Mouse (Mus musculus): Measurements from ENCODE around the gene Tnfrsf13c. TPM values are rescaled to one million over a fixed set of nuclear protein-coding genes. Genes with fewer than 3 reads are reported as not detected.
A peak's percentile ranks its signal among the peaks of the same experiment; 100 is the strongest.

Gene Tnfrsf13c
- polyA plus RNA-seq, 1 experiment from 2014 or later: not detected

DNA sequence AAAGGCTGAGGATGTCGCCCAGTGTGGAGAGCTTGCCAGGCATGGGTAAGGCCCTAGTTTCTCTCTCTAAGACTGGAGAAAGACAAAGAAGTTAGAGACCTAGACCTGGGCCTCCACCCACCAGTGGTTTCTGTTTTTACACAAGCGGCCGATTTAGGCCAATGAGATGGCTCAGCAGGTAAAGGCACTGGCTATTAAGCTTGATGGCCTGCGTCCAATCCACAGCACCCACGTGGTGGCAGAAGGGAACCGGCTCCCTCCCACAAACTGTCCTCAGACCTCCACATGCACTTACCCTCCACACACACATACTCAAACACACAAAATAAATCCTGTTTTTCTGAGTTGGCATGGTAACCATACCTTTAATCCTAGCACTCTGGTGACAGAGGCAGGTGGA is 22.1 kb downstream of the Tnfrsf13c start:
- H3K36me3 ChIP-seq: peaks cover 66% of the 10 kb centered on the region
- H3K27me3 ChIP-seq (replicated peaks): peaks cover 23% of the 10 kb centered on the region
- H3K4me2 ChIP-seq (replicated peaks): no peak overlapping the region
- H3K9ac ChIP-seq: no peak overlapping the region
- no peak overlapping the region for H3K4me3 ChIP-seq (replicated peaks)
- 92% methylated on average over 6 of the region's 6 CpGs for WGBS
- H3K9me3 ChIP-seq: no peaks in the 10 kb centered on the region
- ATAC-seq: no peak
- H3K4me1 ChIP-seq (replicated peaks): 0 out of 2 replicates have a peak, but pooled peaks cover 8% of the 10 kb centered on the region
- no peak overlapping the region for H3K27ac ChIP-seq

DNA sequence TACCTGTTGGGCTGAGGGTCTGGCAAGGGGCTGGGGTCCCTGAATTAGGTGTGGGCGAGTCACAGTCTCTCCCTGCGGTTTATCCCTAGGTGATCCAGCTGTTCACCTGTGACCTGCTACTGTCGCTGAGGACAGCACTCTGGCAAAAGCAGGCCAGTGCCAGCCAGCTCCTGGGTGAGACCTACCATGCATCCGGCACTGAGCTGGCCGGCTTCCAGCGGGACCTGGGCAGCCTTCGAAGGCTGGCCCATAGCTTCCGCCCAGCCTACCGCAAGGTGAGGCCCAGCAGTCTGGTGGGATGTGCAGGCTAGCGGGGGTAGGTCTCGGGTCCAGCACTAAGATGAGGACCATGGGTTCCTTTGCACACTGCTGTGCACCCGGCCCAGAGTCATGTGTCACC is 24.6 kb downstream of the Tnfrsf13c start:
- H3K9me3 ChIP-seq: no peaks in the 10 kb centered on the region
- WGBS: 91% methylated on average over 12 of the region's 12 CpGs
- no peak overlapping the region for H3K9ac ChIP-seq
- H3K36me3 ChIP-seq: peaks cover 87% of the 10 kb centered on the region
- no peaks in the 10 kb centered on the region for H3K4me1 ChIP-seq (replicated peaks)
- no peak overlapping the region for H3K4me3 ChIP-seq (replicated peaks)
- 0 out of 2 replicates have a peak, but pooled peaks have one; percentile 12 for ATAC-seq
- H3K4me2 ChIP-seq (replicated peaks): no peak overlapping the region
- no peak overlapping the region for H3K27ac ChIP-seq
- H3K27me3 ChIP-seq (replicated peaks): no peaks in the 10 kb centered on the region

DNA sequence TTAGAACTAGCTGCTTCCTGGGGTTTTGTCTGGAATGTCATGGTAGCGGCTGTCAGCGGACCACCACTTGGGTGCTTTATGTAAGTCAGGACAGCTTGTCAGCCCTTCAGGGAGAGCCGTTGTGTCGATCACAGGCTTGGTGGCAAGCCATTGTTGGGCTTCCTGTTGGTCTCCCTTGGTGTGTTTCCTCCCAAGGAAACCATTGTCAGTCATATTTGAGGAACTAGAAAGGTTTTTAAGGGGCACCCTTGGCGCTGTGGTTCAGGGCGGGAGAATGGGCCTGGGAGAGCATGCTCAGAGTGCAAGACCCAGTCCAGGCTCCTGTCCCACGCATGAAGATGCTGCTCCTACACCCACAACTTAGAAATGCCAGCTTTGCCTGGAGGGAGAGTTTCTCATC is 25.8 kb downstream of the Tnfrsf13c start:
- Histone ChIP-seq H3K27ac (no peak overlapping the region), H3K9me3 (no peaks in the 10 kb centered on the region), H3K4me3 (replicated peaks) (no peak overlapping the region), H3K27me3 (replicated peaks) (no peaks in the 10 kb centered on the region), H3K4me1 (replicated peaks) (no peaks in the 10 kb centered on the region), H3K4me2 (replicated peaks) (no peak overlapping the region), H3K9ac (no peak overlapping the region), H3K36me3 (peaks cover 87% of the 10 kb centered on the region)
- WGBS: 92% methylated on average over 7 of the region's 7 CpGs
- no peak for ATAC-seq

DNA sequence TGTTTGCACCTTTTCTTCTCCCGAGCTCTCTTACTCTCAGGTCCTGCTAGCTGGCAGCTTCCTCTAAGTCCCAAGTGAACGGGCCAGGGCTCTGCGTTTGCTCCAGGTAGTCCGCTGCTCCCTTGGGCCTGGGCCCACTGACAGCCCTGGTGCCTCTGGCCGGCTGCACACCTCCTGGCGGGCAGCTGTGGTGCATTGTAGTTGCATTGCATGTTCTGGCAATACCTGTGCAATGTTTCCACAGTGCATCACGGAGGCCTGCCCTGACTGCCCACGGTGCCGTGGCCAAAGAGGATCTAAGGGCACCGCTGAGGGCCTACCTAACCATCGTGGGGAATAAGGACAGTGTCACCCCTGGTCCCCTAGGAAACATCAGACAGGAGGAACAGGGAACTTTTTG is 26.2 kb downstream of the Tnfrsf13c start:
- no peak overlapping the region for H3K9ac ChIP-seq
- H3K36me3 ChIP-seq: peaks cover 87% of the 10 kb centered on the region
- no peak overlapping the region for H3K27ac ChIP-seq
- H3K4me3 ChIP-seq (replicated peaks): no peak overlapping the region
- H3K4me1 ChIP-seq (replicated peaks): no peaks in the 10 kb centered on the region
- no peaks in the 10 kb centered on the region for H3K27me3 ChIP-seq (replicated peaks)
- 93% methylated on average over 11 of the region's 11 CpGs for WGBS
- no peak overlapping the region for H3K4me2 ChIP-seq (replicated peaks)
- ATAC-seq: no peak
- no peaks in the 10 kb centered on the region for H3K9me3 ChIP-seq

DNA sequence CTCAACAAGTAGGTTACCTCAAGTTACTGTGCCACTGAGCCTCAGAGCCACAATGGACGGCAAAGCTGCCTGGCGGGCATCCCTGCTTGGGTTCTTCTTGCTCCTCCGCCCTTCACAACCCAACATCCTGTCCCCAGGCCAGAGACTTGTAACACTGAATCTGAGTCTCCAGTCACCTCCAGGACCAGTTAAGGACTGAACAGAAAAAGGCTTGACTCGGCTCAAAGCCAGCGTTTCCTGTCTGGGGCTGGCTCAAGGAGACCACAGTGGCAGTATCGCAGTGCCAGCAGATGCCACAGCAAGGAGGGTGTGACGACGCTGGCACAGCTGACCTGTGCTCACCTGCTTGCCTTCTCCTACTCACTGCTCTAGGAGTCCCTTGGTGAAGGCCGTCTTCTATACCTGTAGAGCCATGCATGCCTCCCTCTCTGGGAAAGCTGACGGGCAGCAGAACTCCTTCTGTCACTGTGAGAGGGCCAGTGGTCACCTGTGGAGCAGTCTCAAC is 26.9 kb downstream of the Tnfrsf13c start:
- Histone ChIP-seq H3K27ac (no peak overlapping the region), H3K9me3 (no peaks in the 10 kb centered on the region), H3K4me2 (replicated peaks) (no peak overlapping the region), H3K4me1 (replicated peaks) (no peaks in the 10 kb centered on the region), H3K36me3 (peaks cover 91% of the 10 kb centered on the region), H3K4me3 (replicated peaks) (no peak overlapping the region), H3K27me3 (replicated peaks) (no peaks in the 10 kb centered on the region), H3K9ac (no peak overlapping the region)
- WGBS: 91% methylated on average over 10 of the region's 10 CpGs
- ATAC-seq: no peak

DNA sequence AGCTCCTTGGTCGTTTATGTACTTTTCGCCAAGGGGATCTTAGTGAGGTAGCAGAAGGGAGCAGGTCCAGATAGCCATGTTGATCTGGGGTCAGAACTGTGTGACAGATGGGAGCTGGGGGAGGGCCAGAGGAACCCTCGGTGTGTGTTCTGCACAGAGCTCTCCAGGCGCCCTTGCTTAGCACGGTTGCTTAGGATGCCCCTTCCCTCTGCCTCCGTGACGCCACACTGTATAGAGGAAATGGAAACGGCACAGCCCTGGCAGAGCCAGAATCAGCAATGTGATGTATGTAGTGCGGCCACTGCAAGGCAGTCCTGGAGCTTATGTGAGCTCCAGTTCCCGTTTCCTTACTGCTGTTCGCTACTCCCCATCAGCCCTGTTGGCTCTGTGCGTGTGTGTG is 27.9 kb downstream of the Tnfrsf13c start:
- no peaks in the 10 kb centered on the region for H3K9me3 ChIP-seq

DNA sequence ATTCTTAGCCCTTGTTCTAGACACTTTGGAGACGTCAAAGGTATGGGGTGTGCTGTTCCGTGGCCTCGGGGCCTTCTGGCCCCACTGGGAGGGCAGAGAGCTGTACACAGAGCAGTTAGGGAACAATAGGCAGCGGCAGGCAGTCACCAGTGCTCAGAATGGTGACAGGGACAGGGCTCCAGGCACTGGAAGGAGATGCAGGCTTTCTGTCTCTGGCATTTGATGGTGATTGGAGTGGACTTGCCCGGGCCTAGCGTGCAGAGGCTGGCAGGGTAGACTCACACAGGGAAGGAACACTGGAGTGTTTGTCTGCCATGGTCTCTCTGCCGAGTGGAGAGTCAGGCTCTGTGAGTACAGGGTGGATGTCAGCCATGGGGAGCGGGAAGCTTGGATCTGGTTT is 31.6 kb downstream of the Tnfrsf13c start:
- Histone ChIP-seq H3K36me3 (peaks cover 74% of the 10 kb centered on the region), H3K27me3 (replicated peaks) (no peaks in the 10 kb centered on the region), H3K9ac (no peak overlapping the region), H3K4me3 (replicated peaks) (no peak overlapping the region), H3K27ac (no peak overlapping the region), H3K9me3 (no peaks in the 10 kb centered on the region), H3K4me2 (replicated peaks) (no peak overlapping the region), H3K4me1 (replicated peaks) (no peaks in the 10 kb centered on the region)
- no peak for ATAC-seq
- WGBS: 87% methylated on average over 8 of the region's 8 CpGs

More for the DNA sequence above, 27.9 kb downstream of the Tnfrsf13c start:
- Histone ChIP-seq H3K4me3 (replicated peaks) (no peak overlapping the region), H3K27ac (no peak overlapping the region), H3K4me1 (replicated peaks) (no peaks in the 10 kb centered on the region), H3K36me3 (peaks cover 93% of the 10 kb centered on the region), H3K27me3 (replicated peaks) (no peaks in the 10 kb centered on the region), H3K4me2 (replicated peaks) (no peak overlapping the region), H3K9ac (no peak overlapping the region)
- WGBS: 86% methylated on average over 12 of the region's 12 CpGs
- ATAC-seq: 0 out of 2 replicates have a peak, but pooled peaks have one; percentile 25

DNA sequence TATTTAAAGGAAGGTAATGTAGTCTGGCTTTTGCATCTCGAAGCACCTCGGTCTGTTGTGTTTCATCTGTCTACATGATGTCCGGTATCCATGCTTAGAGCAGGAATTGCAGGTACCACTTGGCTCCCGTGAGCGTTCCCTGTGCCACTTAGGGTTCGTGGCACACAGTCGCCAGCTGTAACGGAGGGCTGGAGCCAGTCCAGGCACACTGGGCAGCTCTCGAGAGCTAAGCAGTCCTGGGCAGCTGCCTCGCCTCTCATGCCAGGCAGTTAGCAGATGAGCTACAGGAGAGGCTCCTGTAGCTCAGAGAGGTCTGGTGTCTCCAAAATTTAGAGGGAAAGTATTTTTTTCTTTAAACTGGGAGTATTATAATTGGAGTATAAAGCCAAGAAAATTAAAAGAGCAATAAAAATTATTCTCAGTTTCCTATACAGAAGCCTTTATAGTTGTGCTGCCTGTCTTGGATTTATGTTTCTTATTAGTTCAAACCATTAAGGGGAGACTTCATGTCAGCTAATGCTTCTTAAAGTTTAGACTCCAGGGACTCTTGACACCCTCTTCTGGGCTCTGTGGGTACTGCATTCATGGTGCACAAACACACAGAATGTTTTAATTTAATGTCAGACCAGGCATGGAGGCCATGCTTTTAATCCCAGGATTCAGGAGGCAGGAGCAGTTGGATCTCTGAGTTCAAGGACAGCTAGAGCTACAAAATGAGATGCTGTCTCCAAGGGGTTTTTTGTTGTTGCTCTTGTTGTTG is 35.5 kb downstream of the Tnfrsf13c start:
- no peaks in the 10 kb centered on the region for H3K9me3 ChIP-seq
- H3K27me3 ChIP-seq (replicated peaks): no peaks in the 10 kb centered on the region
- ATAC-seq: no peak
- peaks cover 71% of the 10 kb centered on the region for H3K36me3 ChIP-seq
- H3K9ac ChIP-seq: no peak overlapping the region
- H3K4me2 ChIP-seq (replicated peaks): no peak overlapping the region
- no peak overlapping the region for H3K27ac ChIP-seq
- no peak overlapping the region for H3K4me3 ChIP-seq (replicated peaks)
- H3K4me1 ChIP-seq (replicated peaks): peaks cover 13% of the 10 kb centered on the region
- 93% methylated on average over 10 of the region's 10 CpGs for WGBS

DNA sequence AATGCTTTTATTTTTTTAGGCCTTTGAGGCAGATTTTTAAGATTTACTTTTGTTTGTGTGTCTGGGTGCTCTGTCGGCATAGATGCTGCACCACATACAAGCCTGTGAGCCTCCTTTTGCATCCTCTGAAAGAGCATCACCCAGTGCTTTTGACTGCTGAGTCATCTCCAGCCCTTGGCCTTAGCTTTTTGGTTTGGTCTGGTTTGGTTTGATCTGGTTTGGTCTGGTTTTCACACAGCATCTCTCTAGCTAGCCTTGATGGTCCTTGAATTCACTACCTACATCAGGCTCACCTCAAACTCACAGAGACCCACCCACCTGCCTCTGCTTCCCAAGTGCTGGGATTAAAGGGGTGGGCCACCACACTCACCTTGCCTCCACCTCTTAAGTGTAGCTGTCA is 36.2 kb downstream of the Tnfrsf13c start:
- no peaks in the 10 kb centered on the region for H3K27me3 ChIP-seq (replicated peaks)
- ATAC-seq: no peak
- H3K9me3 ChIP-seq: no peaks in the 10 kb centered on the region
- peaks cover 13% of the 10 kb centered on the region for H3K4me1 ChIP-seq (replicated peaks)
- 93% methylated on average over 1 of the region's 1 CpGs for WGBS
- H3K27ac ChIP-seq: no peak overlapping the region
- H3K9ac ChIP-seq: no peak overlapping the region
- peaks cover 73% of the 10 kb centered on the region for H3K36me3 ChIP-seq
- no peak overlapping the region for H3K4me2 ChIP-seq (replicated peaks)
- H3K4me3 ChIP-seq (replicated peaks): no peak overlapping the region

DNA sequence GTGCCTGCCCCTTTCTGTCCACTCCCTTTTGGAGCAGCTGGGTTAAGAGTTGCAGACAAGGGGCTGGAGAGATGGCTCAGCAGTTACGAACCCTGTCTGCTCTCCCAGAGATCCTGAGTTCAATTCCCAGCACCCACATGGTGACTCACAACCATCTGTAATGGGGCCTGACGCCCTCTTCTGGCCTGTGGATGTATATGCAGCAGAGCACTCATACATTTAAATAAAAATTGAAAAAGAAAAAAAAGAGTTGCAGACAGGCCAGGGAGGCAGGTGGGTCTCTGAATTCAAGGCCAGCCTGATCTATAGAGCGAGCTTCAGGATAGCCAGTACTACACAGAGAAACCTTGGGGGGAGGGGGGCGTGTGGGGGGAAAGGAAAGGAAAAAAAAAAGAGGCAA is 36.8 kb downstream of the Tnfrsf13c start:
- peaks cover 73% of the 10 kb centered on the region for H3K36me3 ChIP-seq
- no peak overlapping the region for H3K4me3 ChIP-seq (replicated peaks)
- peaks cover 13% of the 10 kb centered on the region for H3K4me1 ChIP-seq (replicated peaks)
- no peak overlapping the region for H3K27ac ChIP-seq
- no peak overlapping the region for H3K9ac ChIP-seq
- ATAC-seq: no peak
- 82% methylated on average over 4 of the region's 4 CpGs for WGBS
- H3K9me3 ChIP-seq: no peaks in the 10 kb centered on the region
- no peak overlapping the region for H3K4me2 ChIP-seq (replicated peaks)
- no peaks in the 10 kb centered on the region for H3K27me3 ChIP-seq (replicated peaks)

DNA sequence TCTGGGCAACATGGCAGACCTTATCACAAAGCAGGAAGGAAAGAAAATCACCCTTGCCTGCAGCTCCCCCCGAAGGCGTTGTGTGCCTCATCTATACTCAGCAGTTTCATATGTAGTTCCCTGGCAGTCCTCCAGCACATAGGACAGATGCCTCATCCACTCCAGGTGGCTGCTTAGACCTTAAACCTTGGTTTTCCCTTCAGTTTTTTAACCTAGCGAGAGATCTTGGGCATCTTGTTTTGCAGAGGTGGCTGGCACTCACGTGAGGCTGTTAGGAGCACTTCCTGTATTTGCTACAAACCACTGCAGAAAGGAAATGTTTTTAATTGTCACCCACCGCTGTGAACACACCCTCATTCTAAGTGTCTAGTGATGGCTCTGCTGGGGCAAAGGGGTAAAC is 37.2 kb downstream of the Tnfrsf13c start:
- H3K9ac ChIP-seq: no peak overlapping the region
- no peaks in the 10 kb centered on the region for H3K9me3 ChIP-seq
- peaks cover 73% of the 10 kb centered on the region for H3K36me3 ChIP-seq
- WGBS: 89% methylated on average over 5 of the region's 5 CpGs
- peaks cover 13% of the 10 kb centered on the region for H3K4me1 ChIP-seq (replicated peaks)
- no peak overlapping the region for H3K4me3 ChIP-seq (replicated peaks)
- no peak overlapping the region for H3K27ac ChIP-seq
- H3K27me3 ChIP-seq (replicated peaks): no peaks in the 10 kb centered on the region
- ATAC-seq: no peak
- no peak overlapping the region for H3K4me2 ChIP-seq (replicated peaks)

DNA sequence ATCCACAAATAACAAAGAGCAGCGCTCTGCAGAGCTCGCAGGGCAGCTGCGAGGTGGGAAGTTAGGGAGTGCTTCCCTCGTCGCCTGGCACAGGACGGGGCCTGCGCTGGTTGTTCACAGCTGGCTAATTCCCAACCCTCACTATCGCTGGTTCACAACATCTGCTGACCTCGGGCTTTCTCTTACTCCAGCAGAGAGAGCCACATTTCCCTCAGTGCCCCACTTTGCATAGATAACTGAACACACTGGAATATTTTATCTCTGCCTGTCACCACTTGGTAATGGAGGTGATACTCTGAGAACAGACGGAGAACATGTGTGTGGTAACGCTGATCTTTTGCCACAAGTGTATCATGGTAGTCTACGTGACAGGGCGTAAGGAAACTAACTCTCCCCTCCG is 38.0 kb downstream of the Tnfrsf13c start:
- 0 out of 2 replicates have a peak overlapping the region, but pooled peaks have one; percentile 2 for H3K27ac ChIP-seq
- H3K4me3 ChIP-seq (replicated peaks): no peak overlapping the region
- 0 out of 2 replicates have a peak, but pooled peaks have one; percentile 34 for ATAC-seq
- peaks cover 73% of the 10 kb centered on the region for H3K36me3 ChIP-seq
- WGBS: 79% methylated on average over 14 of the region's 14 CpGs
- no peak overlapping the region for H3K9ac ChIP-seq
- H3K4me1 ChIP-seq (replicated peaks): peaks cover 13% of the 10 kb centered on the region
- H3K4me2 ChIP-seq (replicated peaks): no peak overlapping the region
- H3K27me3 ChIP-seq (replicated peaks): no peaks in the 10 kb centered on the region
- no peaks in the 10 kb centered on the region for H3K9me3 ChIP-seq
